Mouse (Mus musculus) lung, embryonic 14.5 days (tissue): ENCODE measurements at regions not wholly inside any gene's neighbourhood (a gene's known extent, or its start where the extent isn't known, plus 50 kb on each side); places are given as distances from the start of the nearest gene placed in this dataset.
"Not testable (repeated sequence)": the region's sequence is repeated elsewhere in the genome, so short reads cannot be mapped to it uniquely, and the experiment has no call there.

ENCODE experiments used
- ATAC-seq: fragments of 200-750 bp; cut with Nextera tagmentation; 2 replicates; pipeline ENCODE4 v1.8.0; 2017; ENCODE audit warnings: mild to moderate bottlenecking, moderate TSS enrichment, moderate library complexity; ENCODE audit not compliant: insufficient read depth
- DNase-seq: peaks from one replicate; pipeline ENCODE4 v3.0.0-alpha.2; 2015
- H3K27ac ChIP-seq: fragments of 300-500 bp; sonication (generic); 2 replicates; pipeline ENCODE4 v1.5.1; 2014; ENCODE audit warnings: low read depth, mild to moderate bottlenecking, moderate library complexity
- H3K27me3 ChIP-seq: fragments of 300-500 bp; sonication (generic); 2 replicates; pipeline ENCODE4 v1.6.1; 2014; ENCODE audit warnings: low read length, control low read depth; ENCODE audit not compliant: insufficient read depth
- H3K36me3 ChIP-seq: fragments of 300-500 bp; sonication (generic); 2 replicates; pipeline ENCODE4 v1.6.1; 2014; ENCODE audit warnings: control low read depth; ENCODE audit not compliant: insufficient read depth
- H3K4me1 ChIP-seq: fragments of 300-500 bp; sonication (generic); 2 replicates; pipeline ENCODE4 v1.6.1; 2014; ENCODE audit warnings: antibody characterized with exemption, control low read depth; ENCODE audit not compliant: insufficient read depth
- H3K4me2 ChIP-seq: fragments of 300-500 bp; sonication (generic); 2 replicates; pipeline ENCODE4 v1.6.1; 2014; ENCODE audit warnings: mild to moderate bottlenecking
- H3K4me3 ChIP-seq: fragments of 300-500 bp; sonication (generic); 2 replicates; pipeline ENCODE4 v1.5.1; 2014; ENCODE audit warnings: low read depth, low read length
- H3K9ac ChIP-seq: fragments of 300-500 bp; sonication (generic); 2 replicates; pipeline ENCODE4 v1.6.1; 2014
- H3K9me3 ChIP-seq: fragments of 300-500 bp; sonication (generic); 2 replicates; pipeline ENCODE4 v1.6.1; 2016; ENCODE audit warnings: low read depth, low read length, control low read depth
- CTCF ChIP-seq: IDR thresholded peaks from 2 replicates; pipeline ENCODE4 v1.5.1; 2016; ENCODE audit warnings: antibody characterized with exemption, low read depth
- WGBS: fragments of 180-500 bp; shearing (Covaris S2); extraction: QIAGEN DNeasy Blood & Tissue Kit; methylation state at CpG from one replicate; pipeline ENCODE4 v1.1.7; 2014; 5-methylcytosine and 5-hydroxymethylcytosine counted together

- Histone ChIP-seq H3K9ac (no peak overlapping the region), H3K4me3 (no peak overlapping the region), H3K9me3 (no peaks in the 10 kb centered on the region), H3K4me1 (no peaks in the 10 kb centered on the region), H3K27ac (no peak overlapping the region), H3K36me3 (no peaks in the 10 kb centered on the region), H3K4me2 (no peak overlapping the region), H3K27me3 (no peaks in the 10 kb centered on the region)
- DNase-seq (no peak), ATAC-seq (no peak)
- 62% methylated on average over 1 of the region's 1 CpGs for WGBS
- no peak for TF ChIP-seq CTCF
Measured at GRCm38 (mm10) chr14:89922316-89922715, 1451.1 kb upstream of the Pcdh20 start.

- WGBS, result 0% methylated on average over 1 of the region's 1 CpGs
- H3K27me3 ChIP-seq, H3K4me2 ChIP-seq, ATAC-seq, H3K27ac ChIP-seq, H3K4me1 ChIP-seq, H3K9me3 ChIP-seq, H3K4me3 ChIP-seq, H3K9ac ChIP-seq, H3K36me3 ChIP-seq: not testable (repeated sequence)
- peak; percentile 26 for TF ChIP-seq CTCF
- peak; percentile 34 for DNase-seq
Measured at GRCm38 (mm10) chr14:89920586-89920985, 1449.4 kb upstream of the Pcdh20 start.

DNA sequence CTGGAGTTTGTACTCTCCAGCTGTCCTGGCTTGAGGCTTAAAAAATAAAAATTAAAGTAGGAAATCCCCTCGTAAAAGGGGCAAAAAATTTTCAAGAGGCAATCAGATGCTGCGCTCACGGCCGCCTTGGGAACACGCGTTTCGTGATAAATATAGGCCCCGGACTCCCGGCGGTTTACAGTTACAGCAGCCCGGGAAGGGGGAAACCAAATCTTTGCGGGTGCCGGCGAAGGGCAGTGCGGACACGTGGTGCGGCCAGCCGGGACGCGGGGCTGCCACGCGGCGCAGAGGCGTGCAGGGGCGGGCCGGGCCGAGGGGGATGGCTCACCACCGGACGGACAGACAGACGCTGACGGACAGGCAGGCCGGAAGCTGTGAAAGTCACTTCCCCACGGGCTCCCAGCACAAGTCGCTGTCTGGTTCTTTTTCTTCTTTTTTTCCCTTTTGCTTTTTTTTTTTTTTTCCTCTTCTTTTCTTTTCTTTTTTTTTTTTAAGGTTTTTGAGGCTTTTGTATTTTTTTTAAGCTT is 1427.6 kb upstream of the Pcdh20 start:
- not testable (repeated sequence) for H3K36me3 ChIP-seq, H3K4me3 ChIP-seq, H3K9ac ChIP-seq, DNase-seq, H3K9me3 ChIP-seq, H3K27ac ChIP-seq, H3K27me3 ChIP-seq, H3K4me2 ChIP-seq, H3K4me1 ChIP-seq, ATAC-seq
- WGBS, result 74% methylated on average over 20 of the region's 34 CpGs

- not testable (repeated sequence) for H3K36me3 ChIP-seq, H3K27ac ChIP-seq, H3K27me3 ChIP-seq, H3K9ac ChIP-seq, DNase-seq, H3K4me2 ChIP-seq, ATAC-seq, H3K9me3 ChIP-seq, H3K4me1 ChIP-seq, H3K4me3 ChIP-seq
- WGBS, result 93% methylated on average over 13 of the region's 22 CpGs
Measured at GRCm38 (mm10) chr14:89898135-89898534, 1426.9 kb upstream of the Pcdh20 start.

DNA sequence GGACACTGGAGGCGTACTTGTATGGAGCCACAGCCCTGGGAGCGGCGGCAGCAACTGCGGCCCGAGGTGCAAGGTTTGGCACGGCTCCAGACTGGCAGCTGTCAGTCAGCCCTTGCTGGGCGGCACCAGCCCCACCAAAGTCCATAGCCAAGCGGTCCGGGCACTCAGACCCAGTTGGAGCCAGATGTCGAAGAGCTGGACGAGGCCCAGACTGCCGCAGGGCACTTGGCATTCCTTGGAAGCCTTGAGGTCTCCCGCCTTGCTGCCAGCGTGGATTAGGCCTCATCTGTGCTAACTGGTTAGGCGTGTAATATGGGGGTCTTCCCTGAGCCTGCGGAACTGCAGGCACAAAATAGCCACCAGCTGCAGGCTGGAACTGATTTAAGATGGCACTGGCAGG is 1425.7 kb upstream of the Pcdh20 start:
- not testable (repeated sequence) for H3K27ac ChIP-seq, H3K36me3 ChIP-seq, DNase-seq, H3K4me3 ChIP-seq, H3K27me3 ChIP-seq, H3K4me2 ChIP-seq, H3K9me3 ChIP-seq, H3K9ac ChIP-seq, ATAC-seq, H3K4me1 ChIP-seq
- WGBS, result 58% methylated on average over 16 of the region's 16 CpGs
